Mouse (Mus musculus) c-Kit-positive CD71-negative TER-119-negative erythroid progenitor cells, embryonic 14.5 days (primary cell): ENCODE results near the gene Rpl13a.
"Not testable (repeated sequence)": the region's sequence is repeated elsewhere in the genome, so short reads cannot be mapped to it uniquely, and the experiment has no call there.

Experiments
- DNase-seq: peaks from one replicate; pipeline ENCODE4 v3.0.0-alpha.2; 2013; ENCODE audit warnings: low read depth

Rpl13a gene

GRCm38 (mm10) chr7:45113476-45113875 is 15.1 kb downstream of the Rpl13a start:
- no peak for DNase-seq

- DNase-seq: no peak
Measured at GRCm38 (mm10) chr7:45112529-45112928, 16.0 kb downstream of the Rpl13a start.

- DNase-seq: no peak
Measured at GRCm38 (mm10) chr7:45111940-45112339, 16.6 kb downstream of the Rpl13a start.

DNA sequence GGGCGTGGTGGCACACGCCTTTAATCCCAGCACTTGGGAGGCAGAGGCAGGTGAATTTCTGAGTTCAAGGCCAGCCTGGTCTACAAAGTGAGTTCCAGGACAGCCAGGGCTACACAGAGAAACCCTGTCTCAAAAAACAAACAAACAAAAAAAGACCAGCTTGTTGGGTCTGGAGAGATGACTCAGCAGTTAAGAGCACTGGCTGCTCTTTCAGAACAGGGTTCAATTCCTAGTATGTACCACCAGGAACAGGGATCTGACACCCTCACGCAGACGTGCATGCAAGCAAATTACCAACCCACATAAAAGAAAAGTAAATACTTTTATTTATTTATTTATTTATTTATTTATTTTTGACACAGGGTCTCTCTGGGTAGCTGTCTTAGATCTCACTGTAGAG is 18.5 kb downstream of the Rpl13a start:
- not testable (repeated sequence) for DNase-seq

DNA sequence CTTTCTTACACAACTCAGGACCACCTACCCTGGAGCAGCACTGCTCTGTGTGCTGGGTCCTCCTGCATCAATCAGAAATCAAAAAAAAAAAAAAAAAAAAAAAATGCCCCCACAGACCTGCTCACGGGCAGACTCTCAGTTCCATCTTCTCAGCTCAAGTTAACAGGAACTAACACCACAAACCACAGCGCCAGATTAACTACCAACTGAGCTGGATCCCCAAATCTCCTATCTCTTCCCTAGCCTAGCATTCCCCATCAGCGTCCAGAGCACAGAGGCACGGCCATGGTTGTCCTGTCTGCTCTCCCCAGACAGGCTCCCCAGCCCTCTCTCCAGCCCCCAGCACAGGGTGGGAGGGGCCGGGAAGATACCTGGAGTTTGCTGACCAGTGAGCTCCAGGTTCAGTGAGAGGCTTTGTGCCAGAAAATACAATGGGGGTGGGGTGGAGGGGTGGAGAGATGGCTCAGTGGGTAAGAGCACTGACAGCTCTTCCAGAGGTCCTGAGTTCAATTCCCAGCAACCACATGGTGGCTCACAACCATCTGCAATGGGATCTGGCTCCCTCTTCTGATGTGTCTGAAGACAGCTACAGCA is 21.4 kb downstream of the Rpl13a start:
- no peak for DNase-seq

DNA sequence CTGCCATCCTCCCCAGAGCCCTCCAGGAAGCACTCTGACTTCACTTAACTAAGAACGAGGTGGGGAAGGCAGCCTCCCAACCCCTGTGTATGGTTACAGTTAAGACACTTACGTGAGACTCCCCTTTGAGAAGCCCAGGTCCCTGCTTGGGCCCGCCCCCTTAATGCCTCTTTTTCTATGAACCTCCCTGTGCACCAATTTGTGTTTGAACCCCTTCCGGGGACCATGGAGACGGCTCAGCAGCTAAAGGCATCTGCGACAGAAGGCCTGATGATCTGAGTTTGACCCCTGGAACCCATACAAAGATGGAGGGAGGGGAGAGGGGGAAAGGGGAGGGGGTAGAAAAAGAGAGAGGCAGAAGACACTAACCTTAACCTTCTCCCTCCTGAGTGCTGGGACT is 22.1 kb downstream of the Rpl13a start:
- DNase-seq: no peak

DNA sequence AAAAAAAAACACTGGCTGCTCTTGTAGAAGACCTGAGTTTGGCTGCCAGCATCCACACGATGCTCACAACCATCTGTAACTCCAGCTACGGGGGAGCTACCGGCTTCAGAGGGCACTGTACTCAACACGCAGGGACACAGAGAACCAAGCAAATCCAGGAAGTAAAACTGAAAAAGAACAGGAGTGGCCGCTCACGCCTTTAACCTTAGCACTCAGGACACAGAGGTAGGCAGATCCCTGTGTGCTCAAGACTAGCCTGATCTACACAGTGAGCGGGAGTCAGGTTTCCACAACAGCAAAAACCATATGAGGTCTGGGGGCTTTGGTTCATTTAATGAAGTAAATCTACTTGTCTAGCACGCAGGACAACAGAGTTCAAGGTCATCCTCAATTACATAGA is 23.1 kb downstream of the Rpl13a start:
- no peak for DNase-seq

DNA sequence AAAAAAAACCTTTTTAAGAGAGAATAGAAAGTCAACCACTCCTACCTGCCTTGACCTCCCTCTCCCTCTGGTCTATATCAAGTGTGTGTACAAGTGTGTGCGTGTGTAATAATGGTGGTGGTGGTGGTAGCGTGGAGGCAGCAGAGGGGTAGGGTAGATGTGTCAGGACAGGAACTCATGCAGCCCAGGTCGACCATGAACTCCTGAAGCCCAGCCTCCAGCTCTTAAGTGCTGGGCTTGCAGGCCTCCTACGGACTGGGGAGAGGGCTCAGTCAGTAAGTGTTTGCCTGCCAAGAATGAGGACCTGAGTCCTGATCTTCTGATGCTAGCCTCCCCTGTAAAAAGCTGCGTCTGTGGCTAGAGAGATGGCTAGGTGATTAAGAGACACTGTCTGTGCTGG is 23.6 kb downstream of the Rpl13a start:
- DNase-seq: no peak

DNA sequence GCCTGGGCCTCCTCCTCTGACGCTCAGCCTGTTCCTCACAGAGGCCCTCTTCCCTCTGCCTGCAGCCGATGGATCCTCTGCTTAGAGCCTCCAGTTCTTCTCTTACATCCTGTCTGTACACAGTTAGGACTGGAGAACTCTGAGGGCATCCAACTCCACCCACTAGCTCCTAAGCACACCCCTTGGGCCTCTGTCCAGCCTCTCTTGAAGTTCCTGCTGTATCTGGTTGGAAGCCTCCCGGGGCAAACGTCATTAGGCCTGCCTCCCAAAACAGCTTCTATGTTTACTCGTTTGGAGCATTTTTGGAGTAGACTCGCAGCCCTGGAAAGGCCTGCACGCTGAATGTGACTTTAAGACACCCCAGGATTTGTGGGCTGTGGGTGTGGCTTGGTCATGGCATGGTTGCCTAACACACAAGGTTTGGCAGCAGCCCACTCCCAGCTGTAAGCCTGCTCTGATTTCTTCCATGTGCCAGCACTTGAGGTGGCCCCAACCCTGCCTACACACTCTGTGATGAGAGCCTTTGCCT is 24.8 kb downstream of the Rpl13a start, which contains the start of gene Fcgrt:
Gene Fcgrt, minus strand, starts transcription at position 200 of the 529 bp plus-strand sequence.
- DNase-seq: no peak

- DNase-seq: no peak
Measured at GRCm38 (mm10) chr7:45102940-45103585, 25.5 kb downstream of the Rpl13a start.

- no peak for DNase-seq
Measured at GRCm38 (mm10) chr7:45102441-45102840, 26.1 kb downstream of the Rpl13a start.

DNA sequence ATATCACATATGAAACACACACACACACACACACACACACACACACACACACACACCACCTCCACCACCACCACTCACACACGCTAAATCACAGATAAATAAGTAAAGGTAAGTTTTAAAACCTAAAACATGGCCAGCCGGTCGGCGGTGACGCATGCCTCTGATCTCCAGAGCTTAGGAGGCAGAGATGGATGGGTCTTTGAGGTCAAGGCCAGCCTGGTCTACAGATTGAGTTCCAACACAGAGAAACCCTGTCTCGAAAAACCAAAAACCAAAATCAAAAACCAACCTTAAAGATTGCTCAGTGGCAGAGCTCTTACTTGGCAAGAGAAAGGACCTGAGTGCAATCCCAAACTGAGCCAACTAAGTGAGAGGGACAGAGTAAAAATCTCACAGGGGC is 28.5 kb downstream of the Rpl13a start:
- DNase-seq: no peak

DNA sequence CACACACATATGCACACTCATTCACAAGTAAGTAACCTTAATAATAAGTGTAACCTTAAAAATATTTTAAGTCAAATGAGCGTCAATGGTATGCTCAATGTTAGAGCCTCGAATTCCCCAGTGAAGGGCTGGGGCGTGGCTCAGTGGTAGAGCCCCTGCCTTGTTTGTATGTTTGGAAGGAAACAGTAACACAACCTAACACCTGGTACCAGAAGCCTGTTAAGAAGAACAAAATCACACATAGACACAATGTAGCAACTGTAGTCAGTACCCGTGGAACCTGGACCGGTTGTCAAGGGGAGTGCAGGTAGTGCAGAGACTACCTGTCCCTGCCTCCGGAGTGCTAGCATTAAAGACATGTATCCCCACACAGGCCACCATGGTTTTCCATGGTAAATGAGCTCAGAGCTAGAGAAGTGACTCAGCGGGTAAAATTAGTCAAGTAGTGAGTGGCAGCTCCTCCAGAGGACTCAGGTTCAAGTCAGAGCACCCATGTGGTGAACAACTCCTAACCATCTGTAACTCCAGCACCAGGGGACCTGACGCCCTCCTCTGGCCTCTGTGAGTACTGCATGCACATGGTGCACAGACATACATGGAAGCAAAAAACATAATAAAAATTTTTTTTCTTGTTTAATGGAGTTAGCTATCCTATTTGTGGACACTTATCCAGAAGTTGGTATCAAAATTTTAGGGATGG is 29.9 kb downstream of the Rpl13a start:
- DNase-seq: no peak

DNA sequence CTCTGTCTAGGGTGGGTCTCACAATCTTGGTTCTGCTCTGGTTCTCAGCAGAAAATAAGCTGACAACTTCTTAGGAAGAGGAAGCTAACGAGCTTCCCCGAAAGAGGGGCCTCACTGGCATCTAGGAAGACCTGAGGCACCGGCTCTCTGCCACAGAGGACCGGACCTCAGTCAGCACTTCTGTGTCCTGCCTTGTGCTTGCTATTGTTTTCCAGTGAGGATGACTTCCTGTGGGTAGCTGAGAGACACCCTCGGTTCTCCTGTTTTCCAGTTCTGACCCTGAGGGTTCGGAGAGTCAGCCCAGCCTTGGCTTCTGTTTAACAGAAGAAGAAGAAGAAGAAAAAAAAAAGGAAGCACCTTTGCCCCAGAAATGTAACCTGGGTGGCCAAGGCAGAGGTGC is 31.1 kb downstream of the Rpl13a start:
- DNase-seq: no peak

- DNase-seq: not testable (repeated sequence)
Measured at GRCm38 (mm10) chr7:45095965-45096364, 32.6 kb downstream of the Rpl13a start.

DNA sequence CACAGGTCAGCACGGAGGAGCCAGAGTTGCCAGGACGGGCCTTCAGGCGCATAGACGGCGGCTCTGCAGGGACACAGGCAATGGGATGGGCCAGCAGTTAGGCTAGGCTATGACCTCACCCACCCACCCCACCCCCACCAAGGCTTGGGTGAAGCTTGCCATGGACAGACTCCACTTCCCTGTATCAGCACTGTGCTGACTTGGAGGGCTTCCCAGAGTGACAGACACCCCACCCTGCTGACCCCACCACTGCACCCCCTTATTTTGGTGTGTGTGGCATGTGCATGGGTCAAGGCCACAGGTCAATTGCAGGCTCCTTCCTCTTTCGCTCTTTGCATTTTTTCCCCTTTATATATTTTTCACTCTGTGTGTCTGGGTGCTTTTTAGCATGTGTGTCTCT is 33.2 kb downstream of the Rpl13a start:
- no peak for DNase-seq

DNA sequence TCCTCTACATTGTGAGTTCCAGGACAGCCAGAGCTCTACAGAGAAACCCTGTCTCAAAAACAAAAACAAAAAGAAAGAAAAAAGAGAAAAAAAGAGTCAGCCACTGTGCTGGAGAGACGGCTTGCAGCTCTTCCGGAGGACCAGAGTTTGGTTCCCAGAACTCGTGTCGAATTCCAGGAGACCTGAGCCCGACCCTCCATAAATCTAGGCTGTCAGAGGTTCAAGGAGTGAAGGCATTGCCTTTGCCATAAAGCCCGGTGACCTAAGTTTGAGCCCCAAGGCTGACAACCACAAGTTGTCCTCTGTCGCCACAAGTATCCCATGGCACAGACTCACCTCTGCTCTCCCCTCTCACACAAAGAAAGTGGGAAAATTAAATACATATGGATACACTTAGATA is 34.4 kb downstream of the Rpl13a start:
- no peak for DNase-seq

DNA sequence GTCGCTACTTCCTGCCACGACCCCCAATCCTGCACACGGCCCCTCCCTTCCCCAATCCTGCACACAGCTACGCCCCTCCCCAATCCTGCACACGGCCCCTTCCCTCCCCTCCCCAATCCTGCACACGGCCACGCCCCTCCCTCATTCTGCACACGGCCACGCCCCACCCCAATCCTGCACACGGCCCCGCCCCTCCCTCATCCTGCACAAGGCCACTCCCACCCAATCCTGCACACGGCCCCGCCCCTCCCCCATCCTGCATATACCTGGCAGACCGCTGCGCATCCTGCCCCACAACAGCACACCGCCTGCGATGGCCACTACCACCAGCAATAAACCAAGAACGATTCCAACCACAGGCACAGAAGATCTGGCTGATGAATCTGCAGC is 35.0 kb downstream of the Rpl13a start:
- no peak for DNase-seq

GRCm38 (mm10) chr7:45092828-45093515 is 35.6 kb downstream of the Rpl13a start:
- DNase-seq: no peak

DNA sequence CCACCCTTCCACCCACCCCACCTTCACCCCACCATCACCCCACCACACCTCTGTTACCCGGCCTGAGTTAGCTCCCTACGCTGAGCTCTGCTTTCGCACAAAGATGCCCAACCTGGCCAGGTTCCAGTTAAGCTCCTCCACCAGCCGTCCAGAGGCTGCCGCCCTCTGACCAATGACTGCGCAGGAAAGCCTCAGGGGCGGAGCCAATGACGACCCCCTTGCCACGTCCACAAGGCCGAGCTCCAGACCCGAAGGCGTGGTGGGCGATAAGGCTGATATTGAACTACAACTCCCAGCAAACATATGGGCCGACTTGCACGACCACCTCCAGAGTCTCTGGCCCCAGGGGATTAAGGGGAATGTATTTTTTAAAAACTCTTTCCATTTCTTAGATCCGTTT is 36.5 kb downstream of the Rpl13a start, which contains the start of gene Rcn3:
Gene Rcn3, minus strand, starts transcription at position 174 of the 400 bp plus-strand sequence.
- DNase-seq: peak; percentile 62

DNA sequence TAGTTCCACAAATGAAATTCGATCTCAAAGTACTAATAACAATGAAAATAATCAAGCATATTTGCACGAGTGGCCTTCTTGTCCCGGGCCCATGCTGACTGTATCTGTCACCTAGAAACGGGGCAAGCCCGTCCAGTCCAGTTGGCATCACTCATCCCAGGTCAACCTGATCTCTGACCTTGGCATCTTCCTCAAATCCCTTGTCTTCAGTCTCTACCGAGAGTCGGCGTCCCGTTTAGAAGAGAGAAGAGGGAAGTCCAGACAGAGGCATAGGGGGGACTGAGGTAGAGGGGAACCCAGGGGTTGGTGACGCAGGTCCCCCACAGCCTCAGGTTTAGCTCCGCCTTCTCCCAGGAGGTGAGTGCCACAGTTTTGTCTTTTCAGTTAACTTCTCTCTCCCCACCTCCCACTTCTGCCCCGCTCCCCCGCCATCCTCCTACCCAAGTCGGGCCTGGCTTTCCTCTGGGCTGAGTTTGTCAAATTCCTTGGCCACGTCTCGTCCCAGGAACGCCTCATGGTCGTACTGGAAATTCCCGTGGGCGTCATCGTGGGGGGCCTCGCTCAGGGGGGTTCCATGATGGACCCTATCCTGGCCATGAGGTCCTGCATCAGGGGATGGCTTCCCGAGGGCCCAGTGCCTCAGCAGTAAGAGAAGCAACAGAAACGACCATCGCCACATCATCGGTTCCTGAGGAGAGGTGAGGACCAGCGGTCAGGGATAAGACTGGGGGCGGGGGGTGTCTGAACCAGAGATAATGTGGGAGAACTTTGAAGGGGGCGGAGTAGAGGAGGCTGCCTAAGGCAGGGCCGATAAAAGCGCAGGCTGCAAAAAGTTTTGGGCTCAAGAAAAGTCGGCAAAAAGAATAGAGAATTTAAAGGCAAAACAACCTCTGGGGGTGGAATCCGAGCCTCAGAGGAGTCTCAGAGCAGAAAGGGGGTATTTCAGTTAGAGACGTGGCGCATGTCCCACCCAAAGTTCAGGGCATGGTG is 37.3 kb downstream of the Rpl13a start:
- no peak for DNase-seq
